Mouse (Mus musculus) E14TG2a.4 (cell line): ENCODE measurements around the gene Gm49337.

Source experiments
- H3K27me3 ChIP-seq: 2 replicates; pipeline ENCODE4 v1.6.1; 2014; ENCODE audit warnings: low read length, control low read depth; ENCODE audit not compliant: insufficient read depth
- H3K36me3 ChIP-seq: 2 replicates; pipeline ENCODE4 v1.6.1; 2014; ENCODE audit warnings: low read length, control low read depth; ENCODE audit not compliant: insufficient read depth
- H3K4me1 ChIP-seq: replicated peaks from 2 replicates; pipeline ENCODE4 v1.6.1; 2014; ENCODE audit warnings: low read depth, low read length, control low read depth
- H3K4me3 ChIP-seq: replicated peaks from 2 replicates; pipeline ENCODE4 v1.5.1; 2014; ENCODE audit warnings: mild to moderate bottlenecking, low read length
- H3K9me3 ChIP-seq: 2 replicates; pipeline ENCODE4 v1.6.1; 2014; ENCODE audit warnings: low read length, control low read depth
- CTCF ChIP-seq: conservative IDR thresholded peaks from 2 replicates; pipeline ENCODE4 v1.5.1; 2014; ENCODE audit warnings: low read length
- NANOG ChIP-seq: IDR thresholded peaks from 2 replicates; pipeline ENCODE4 v1.6.1; 2014; ENCODE audit warnings: borderline replicate concordance, low read length, mixed read lengths
- POU5F1 ChIP-seq: IDR thresholded peaks from 2 replicates; pipeline ENCODE4 v1.6.1; 2014; ENCODE audit warnings: low read length, borderline replicate concordance

Gene Gm49337

GRCm38 (mm10) chr4:116185083-116185482 is 11.9 kb downstream of the Gm49337 start:
- H3K4me1 ChIP-seq, result peaks cover 27% of the 10 kb centered on the region
- H3K36me3 ChIP-seq, result no peaks in the 10 kb centered on the region
- H3K4me3 ChIP-seq, result no peak overlapping the region
- H3K9me3 ChIP-seq, result 0 out of 2 replicates have a peak, but pooled peaks cover 3% of the 10 kb centered on the region
- no peaks in the 10 kb centered on the region for H3K27me3 ChIP-seq
- no peak for TF ChIP-seq NANOG
- no peak for TF ChIP-seq CTCF
- TF ChIP-seq POU5F1, result no peak

DNA sequence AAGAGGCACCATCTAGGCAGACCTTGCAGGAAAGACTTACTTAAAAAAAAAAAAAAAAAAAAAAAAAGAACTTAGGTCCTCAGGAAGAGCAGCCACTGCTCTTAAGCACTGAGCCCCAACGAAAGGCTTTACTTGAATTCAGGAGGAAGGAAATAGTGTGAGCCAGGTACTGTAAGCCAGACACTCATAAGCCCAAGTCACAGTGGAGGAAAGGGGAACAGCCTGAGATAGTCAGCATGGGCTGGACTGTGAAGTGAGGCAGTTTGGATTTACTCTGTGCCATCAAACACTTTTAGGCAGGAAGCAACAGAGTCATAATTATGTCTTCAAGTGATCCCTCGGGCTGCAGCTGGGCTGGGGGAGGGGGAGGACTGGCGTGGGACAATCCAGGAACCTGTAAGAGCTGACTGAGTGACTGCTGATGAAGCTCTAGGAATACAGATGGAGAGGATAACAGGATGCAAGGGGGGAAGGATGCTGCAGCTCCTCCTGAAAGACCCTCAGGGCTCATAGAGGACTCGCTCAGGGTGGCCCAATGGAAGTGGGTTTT is 19.2 kb downstream of the Gm49337 start:
- Histone ChIP-seq H3K4me3 (no peak overlapping the region), H3K4me1 (no peaks in the 10 kb centered on the region), H3K9me3 (0 out of 2 replicates have a peak, but pooled peaks cover 3% of the 10 kb centered on the region), H3K36me3 (no peaks in the 10 kb centered on the region), H3K27me3 (no peaks in the 10 kb centered on the region)
- TF ChIP-seq NANOG (no peak), POU5F1 (no peak), CTCF (no peak)

GRCm38 (mm10) chr4:116193583-116194383 is 20.6 kb downstream of the Gm49337 start:
- Histone ChIP-seq H3K4me1 (no peaks in the 10 kb centered on the region), H3K9me3 (no peaks in the 10 kb centered on the region), H3K36me3 (no peaks in the 10 kb centered on the region), H3K27me3 (no peaks in the 10 kb centered on the region), H3K4me3 (no peak overlapping the region)
- TF ChIP-seq POU5F1, result no peak
- TF ChIP-seq CTCF, result no peak
- no peak for TF ChIP-seq NANOG

- Histone ChIP-seq H3K4me1 (no peaks in the 10 kb centered on the region), H3K4me3 (no peak overlapping the region), H3K36me3 (no peaks in the 10 kb centered on the region), H3K9me3 (no peaks in the 10 kb centered on the region), H3K27me3 (peaks cover 2% of the 10 kb centered on the region; the same call in 1 of the 2 replicates)
- no peak for TF ChIP-seq POU5F1
- TF ChIP-seq NANOG, result no peak
- TF ChIP-seq CTCF, result peak; percentile 31
Measured at GRCm38 (mm10) chr4:116198422-116198821, 25.2 kb downstream of the Gm49337 start.

GRCm38 (mm10) chr4:116204422-116204821 is 31.2 kb downstream of the Gm49337 start:
- Histone ChIP-seq H3K9me3 (no peaks in the 10 kb centered on the region), H3K4me3 (no peak overlapping the region), H3K36me3 (no peaks in the 10 kb centered on the region), H3K27me3 (peaks cover 2% of the 10 kb centered on the region; the same call in 1 of the 2 replicates), H3K4me1 (peaks cover 8% of the 10 kb centered on the region; the same call in 1 of the 2 replicates)
- TF ChIP-seq CTCF (no peak), NANOG (no peak), POU5F1 (no peak)

- TF ChIP-seq POU5F1 (no peak), CTCF (no peak)
- Histone ChIP-seq H3K4me3 (no peak overlapping the region), H3K9me3 (no peaks in the 10 kb centered on the region), H3K27me3 (peaks cover under 1% of the 10 kb centered on the region; the same call in 1 of the 2 replicates), H3K36me3 (no peaks in the 10 kb centered on the region), H3K4me1 (peaks cover 8% of the 10 kb centered on the region; the same call in 1 of the 2 replicates)
Measured at GRCm38 (mm10) chr4:116206531-116206930, 33.3 kb downstream of the Gm49337 start.

- Histone ChIP-seq H3K27me3 (no peaks in the 10 kb centered on the region), H3K4me1 (peaks cover 8% of the 10 kb centered on the region; the same call in 1 of the 2 replicates), H3K36me3 (no peaks in the 10 kb centered on the region), H3K4me3 (no peak overlapping the region), H3K9me3 (no peaks in the 10 kb centered on the region)
- TF ChIP-seq NANOG (no peak), CTCF (no peak), POU5F1 (no peak)
Measured at GRCm38 (mm10) chr4:116208891-116209290, 35.7 kb downstream of the Gm49337 start.

GRCm38 (mm10) chr4:116215895-116216605 is 42.9 kb downstream of the Gm49337 start:
- no peak for TF ChIP-seq POU5F1
- no peak; the same call in 1 of the 2 replicates for TF ChIP-seq CTCF
- TF ChIP-seq NANOG, result no peak
- Histone ChIP-seq H3K36me3 (no peaks in the 10 kb centered on the region), H3K4me3 (no peak overlapping the region), H3K4me1 (peaks cover 9% of the 10 kb centered on the region), H3K27me3 (peaks cover 5% of the 10 kb centered on the region), H3K9me3 (no peaks in the 10 kb centered on the region)
